Mouse (Mus musculus): ENCODE results near the gene Cabp1. TPM values are rescaled to one million over a fixed set of nuclear protein-coding genes. Genes with fewer than 3 reads are reported as not detected.

The Cabp1 gene
- polyA plus RNA-seq, 1 experiment: 0.72 TPM

GRCm38 (mm10) chr5:115148378-115148777 lies 45.8 kb downstream of the Cabp1 start:
- Histone ChIP-seq H3K27me3 (ENCODE audit: control insufficient read depth, insufficient read depth, low read length) (no peaks in the 10 kb centered on the region), H3K27ac (ENCODE audit: insufficient read depth, low read length) (no peak overlapping the region), H3K4me3 (ENCODE audit: extremely low read depth, insufficient read depth, insufficient read length) (no peak overlapping the region), H3K4me1 (ENCODE audit: control insufficient read depth, insufficient read depth, insufficient read length) (peaks cover 14% of the 10 kb centered on the region; the same call in 1 of the 2 replicates), H3K36me3 (ENCODE audit: control insufficient read depth, insufficient read depth, low read length) (peaks cover 34% of the 10 kb centered on the region)
- DNase-seq (ENCODE audit: low read depth in 1 of 2, low spot score in 2 of 2): no peak
- 94% methylated on average over 8 of the region's 8 CpGs for WGBS
- TF ChIP-seq CTCF (IDR thresholded peaks at IDR 0.05; ENCODE audit: extremely low read depth, insufficient read depth, insufficient read length, insufficient replicate concordance) (no peak), POLR2A (IDR thresholded peaks at IDR 0.05; ENCODE audit: low read depth, low read length) (no peak)

- peaks cover 14% of the 10 kb centered on the region; the same call in 1 of the 2 replicates for H3K4me1 ChIP-seq (ENCODE audit: control insufficient read depth, insufficient read depth, insufficient read length)
- no peak overlapping the region for H3K27ac ChIP-seq (ENCODE audit: insufficient read depth, low read length)
- TF ChIP-seq CTCF (IDR thresholded peaks at IDR 0.05; ENCODE audit: extremely low read depth, insufficient read depth, insufficient read length, insufficient replicate concordance) (no peak), POLR2A (IDR thresholded peaks at IDR 0.05; ENCODE audit: low read depth, low read length) (no peak)
- H3K36me3 ChIP-seq (ENCODE audit: control insufficient read depth, insufficient read depth, low read length): peaks cover 34% of the 10 kb centered on the region
- H3K27me3 ChIP-seq (ENCODE audit: control insufficient read depth, insufficient read depth, low read length): no peaks in the 10 kb centered on the region
- no peak for DNase-seq (ENCODE audit: low read depth in 1 of 2, low spot score in 2 of 2)
- WGBS: 87% methylated on average over 3 of the region's 3 CpGs
- no peak overlapping the region for H3K4me3 ChIP-seq (ENCODE audit: extremely low read depth, insufficient read depth, insufficient read length)
Measured at GRCm38 (mm10) chr5:115147388-115147787, 46.8 kb downstream of the Cabp1 start.

DNA sequence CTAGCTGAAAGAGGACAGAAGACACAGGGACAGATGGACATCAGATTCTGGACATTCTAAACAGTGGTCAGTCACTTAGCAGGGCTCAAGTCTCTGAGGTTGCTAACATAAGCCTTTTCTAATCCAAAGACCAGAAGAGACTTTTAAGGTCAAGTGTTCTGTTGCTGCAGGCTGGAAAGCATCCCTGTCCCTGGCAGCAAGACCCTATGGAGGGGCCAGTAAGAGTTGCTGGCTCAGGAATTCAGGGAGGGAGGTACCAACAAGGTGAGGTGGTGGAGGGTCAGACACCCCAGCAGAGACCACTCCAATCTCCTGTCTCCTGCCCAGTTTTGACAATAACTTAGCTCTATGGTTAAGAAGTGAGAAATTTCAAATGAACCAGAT lies 47.4 kb downstream of the Cabp1 start:
- Histone ChIP-seq H3K4me3 (ENCODE audit: extremely low read depth, insufficient read depth, insufficient read length) (no peak overlapping the region), H3K27me3 (ENCODE audit: control insufficient read depth, insufficient read depth, low read length) (no peaks in the 10 kb centered on the region), H3K36me3 (ENCODE audit: control insufficient read depth, insufficient read depth, low read length) (peaks cover 34% of the 10 kb centered on the region), H3K4me1 (ENCODE audit: control insufficient read depth, insufficient read depth, insufficient read length) (peaks cover 10% of the 10 kb centered on the region; the same call in 1 of the 2 replicates), H3K27ac (ENCODE audit: insufficient read depth, low read length) (no peak overlapping the region)
- no peak for DNase-seq (ENCODE audit: low read depth in 1 of 2, low spot score in 2 of 2)
- TF ChIP-seq POLR2A (IDR thresholded peaks at IDR 0.05; ENCODE audit: low read depth, low read length) (no peak), CTCF (IDR thresholded peaks at IDR 0.05; ENCODE audit: extremely low read depth, insufficient read depth, insufficient read length, insufficient replicate concordance) (no peak)

GRCm38 (mm10) chr5:115145976-115146746 lies 48.0 kb downstream of the Cabp1 start:
- WGBS: 89% methylated on average over 6 of the region's 6 CpGs
- Histone ChIP-seq H3K4me1 (ENCODE audit: control insufficient read depth, insufficient read depth, insufficient read length) (peaks cover 9% of the 10 kb centered on the region; the same call in 1 of the 2 replicates), H3K36me3 (ENCODE audit: control insufficient read depth, insufficient read depth, low read length) (peaks cover 34% of the 10 kb centered on the region), H3K27me3 (ENCODE audit: control insufficient read depth, insufficient read depth, low read length) (no peaks in the 10 kb centered on the region), H3K27ac (ENCODE audit: insufficient read depth, low read length) (no peak overlapping the region), H3K4me3 (ENCODE audit: extremely low read depth, insufficient read depth, insufficient read length) (no peak overlapping the region)
- no peak for DNase-seq (ENCODE audit: low read depth in 1 of 2, low spot score in 2 of 2)
- TF ChIP-seq CTCF (IDR thresholded peaks at IDR 0.05; ENCODE audit: extremely low read depth, insufficient read depth, insufficient read length, insufficient replicate concordance) (no peak), POLR2A (IDR thresholded peaks at IDR 0.05; ENCODE audit: low read depth, low read length) (no peak)

GRCm38 (mm10) chr5:115145253-115145968 lies 48.8 kb downstream of the Cabp1 start:
- Histone ChIP-seq H3K27me3 (ENCODE audit: control insufficient read depth, insufficient read depth, low read length) (no peaks in the 10 kb centered on the region), H3K27ac (ENCODE audit: insufficient read depth, low read length) (no peak overlapping the region), H3K4me3 (ENCODE audit: extremely low read depth, insufficient read depth, insufficient read length) (no peak overlapping the region), H3K4me1 (ENCODE audit: control insufficient read depth, insufficient read depth, insufficient read length) (peaks cover 2% of the 10 kb centered on the region; the same call in 1 of the 2 replicates), H3K36me3 (ENCODE audit: control insufficient read depth, insufficient read depth, low read length) (peaks cover 30% of the 10 kb centered on the region)
- no peak for DNase-seq (ENCODE audit: low read depth in 1 of 2, low spot score in 2 of 2)
- TF ChIP-seq POLR2A (IDR thresholded peaks at IDR 0.05; ENCODE audit: low read depth, low read length) (no peak), CTCF (IDR thresholded peaks at IDR 0.05; ENCODE audit: extremely low read depth, insufficient read depth, insufficient read length, insufficient replicate concordance) (no peak)
- WGBS: 81% methylated on average over 11 of the region's 11 CpGs

- DNase-seq (ENCODE audit: low read depth in 1 of 2, low spot score in 2 of 2): no peak
- no peak overlapping the region for H3K4me3 ChIP-seq (ENCODE audit: extremely low read depth, insufficient read depth, insufficient read length)
- H3K36me3 ChIP-seq (ENCODE audit: control insufficient read depth, insufficient read depth, low read length): peaks cover 23% of the 10 kb centered on the region
- no peaks in the 10 kb centered on the region for H3K27me3 ChIP-seq (ENCODE audit: control insufficient read depth, insufficient read depth, low read length)
- TF ChIP-seq CTCF (IDR thresholded peaks at IDR 0.05; ENCODE audit: extremely low read depth, insufficient read depth, insufficient read length, insufficient replicate concordance): no peak
- 90% methylated on average over 6 of the region's 6 CpGs for WGBS
- H3K27ac ChIP-seq (ENCODE audit: insufficient read depth, low read length): no peak overlapping the region
- no peaks in the 10 kb centered on the region for H3K4me1 ChIP-seq (ENCODE audit: control insufficient read depth, insufficient read depth, insufficient read length)
Measured at GRCm38 (mm10) chr5:115144471-115144870, 49.7 kb downstream of the Cabp1 start.

DNA sequence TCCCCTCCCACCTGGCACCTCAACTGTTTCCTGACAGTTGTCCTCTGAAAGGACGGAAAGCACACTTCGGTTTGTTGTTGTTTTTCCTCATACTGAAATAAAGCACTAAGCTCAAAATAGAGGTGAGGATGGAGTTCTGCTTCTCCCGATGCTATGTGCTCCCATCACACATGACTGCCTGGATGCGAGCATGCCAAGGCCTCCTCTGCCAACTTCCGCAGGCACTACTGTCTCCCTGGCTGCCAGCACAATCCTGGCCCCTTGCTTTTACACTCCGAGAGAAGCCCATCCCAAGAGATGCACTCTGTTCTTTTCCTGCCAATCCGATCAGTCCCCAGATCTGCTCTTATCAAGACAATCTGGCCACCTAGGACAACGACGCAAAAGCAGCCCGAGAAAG lies 50.6 kb downstream of the Cabp1 start:
- H3K4me1 ChIP-seq (ENCODE audit: control insufficient read depth, insufficient read depth, insufficient read length): no peaks in the 10 kb centered on the region
- TF ChIP-seq POLR2A (IDR thresholded peaks at IDR 0.05; ENCODE audit: low read depth, low read length): no peak
- no peak for TF ChIP-seq CTCF (IDR thresholded peaks at IDR 0.05; ENCODE audit: extremely low read depth, insufficient read depth, insufficient read length, insufficient replicate concordance)
- WGBS: 88% methylated on average over 10 of the region's 10 CpGs
- H3K27ac ChIP-seq (ENCODE audit: insufficient read depth, low read length): no peak overlapping the region
- DNase-seq (ENCODE audit: low read depth in 1 of 2, low spot score in 2 of 2): no peak
- H3K36me3 ChIP-seq (ENCODE audit: control insufficient read depth, insufficient read depth, low read length): peaks cover 18% of the 10 kb centered on the region
- no peak overlapping the region for H3K4me3 ChIP-seq (ENCODE audit: extremely low read depth, insufficient read depth, insufficient read length)
- H3K27me3 ChIP-seq (ENCODE audit: control insufficient read depth, insufficient read depth, low read length): no peaks in the 10 kb centered on the region

Measured in spleen, adult 2 months (tissue).